Mouse (Mus musculus): ENCODE measurements around the gene Zfp626.

GRCm38 (mm10) chr7:27834131-27834530 lies 27.1 kb downstream of the Zfp626 start:
- no peak for TF ChIP-seq POLR2A (IDR thresholded peaks at IDR 0.05; ENCODE audit: insufficient read depth, low read depth, low read length)
- no peak for TF ChIP-seq CTCF (IDR thresholded peaks at IDR 0.05; ENCODE audit: insufficient read depth, low read depth, low read length)
